Mouse (Mus musculus) gastrocnemius, adult 18-20 months (tissue): ENCODE measurements around the gene Lrrn2. TPM values are rescaled to one million over a fixed set of nuclear protein-coding genes. Genes with fewer than 3 reads are reported as not detected.

ENCODE experiments used
- microRNA-seq: library from miRNA; unstranded; fragments of <30 nt; microRNA quantifications from one replicate; pipeline ENCODE4 v1.2.0, GENCODE M21; 2021
- total RNA-seq, 2 experiments: library from RNA; stranded (reverse); gene quantifications; 2 replicates each; pipeline ENCODE4 v1.2.3; 2021

Gene Lrrn2
- total RNA-seq, 2 experiments from 2014 or later, result 0.32 to 0.57 TPM

Small RNA genes within 50 kb of the gene (microRNA-seq; reads per million reads assigned to microRNA genes)
- not detected for gene Gm44300

Other genes starting within 250 kb of the Lrrn2 start
- under 1 TPM; 0.26 to 0.32 TPM for gene Nfasc, start 138.5 kb upstream of the Lrrn2 start, total RNA-seq
- 10 to 100 TPM; 20.6 to 22.3 TPM for gene Mdm4, start 150.3 kb downstream of the Lrrn2 start, total RNA-seq
- gene Pik3c2b, start 165.4 kb downstream of the Lrrn2 start, total RNA-seq, result 10 to 100 TPM in 1 of 2 experiments, 1 to 10 TPM in 1; 8.2 to 10.8 TPM